Mouse (Mus musculus) embryonic facial prominence, embryonic 11.5 days (tissue): ENCODE results near the gene Ubxn11. TPM values are rescaled to one million over a fixed set of nuclear protein-coding genes. Genes with fewer than 3 reads are reported as not detected.
A peak's percentile ranks its signal among the peaks of the same experiment; 100 is the strongest.

Experiments
- ATAC-seq: fragments of 200-750 bp; cut with Nextera tagmentation; replicated peaks from 2 replicates; pipeline ENCODE4 v1.8.0; 2017; ENCODE audit warnings: low read depth; ENCODE audit not compliant: insufficient number of reproducible peaks, low FRiP score, low TSS enrichment
- DNase-seq: peaks from one replicate; pipeline ENCODE4 v3.0.0-alpha.2; 2015; ENCODE audit warnings: low spot score
- H3K27ac ChIP-seq: fragments of 300-500 bp; sonication (generic); replicated peaks from 2 replicates; pipeline ENCODE4 v1.5.1; 2014; ENCODE audit warnings: mild to moderate bottlenecking, low read depth, low read length, control low read depth
- H3K27me3 ChIP-seq: fragments of 300-500 bp; sonication (generic); 2 replicates; pipeline ENCODE4 v1.6.1; 2014; ENCODE audit warnings: mild to moderate bottlenecking, low read length, moderate library complexity, mixed read lengths; ENCODE audit not compliant: control insufficient read depth, insufficient read depth
- H3K36me3 ChIP-seq: fragments of 300-500 bp; sonication (generic); replicated peaks from 2 replicates; pipeline ENCODE4 v1.6.1; 2014; ENCODE audit warnings: low read depth, mild to moderate bottlenecking, low read length, moderate library complexity, mixed read lengths; ENCODE audit not compliant: control insufficient read depth, insufficient read depth
- H3K4me1 ChIP-seq: fragments of 300-500 bp; sonication (generic); 2 replicates; pipeline ENCODE4 v1.6.1; 2014; ENCODE audit warnings: low read length, mixed read lengths; ENCODE audit not compliant: control insufficient read depth, insufficient read depth
- H3K4me2 ChIP-seq: fragments of 300-500 bp; sonication (generic); 2 replicates; pipeline ENCODE4 v1.6.1; 2014; ENCODE audit warnings: low read depth, mild to moderate bottlenecking, control low read depth, low read length, moderate library complexity
- H3K4me3 ChIP-seq: fragments of 300-500 bp; sonication (generic); 2 replicates; pipeline ENCODE4 v1.5.1; 2014; ENCODE audit warnings: low read depth, low read length, control low read depth
- H3K9ac ChIP-seq: fragments of 300-500 bp; sonication (generic); replicated peaks from 2 replicates; pipeline ENCODE4 v1.6.1; 2014; ENCODE audit warnings: mild to moderate bottlenecking, control low read depth, low read length
- H3K9me3 ChIP-seq: fragments of 300-500 bp; sonication (generic); replicated peaks from 2 replicates; pipeline ENCODE4 v1.6.1; 2016; ENCODE audit warnings: mild to moderate bottlenecking, low read length, inconsistent platforms, mixed read lengths; ENCODE audit not compliant: control insufficient read depth
- WGBS: fragments of 180-500 bp; shearing (Covaris S2); extraction: QIAGEN DNeasy Blood & Tissue Kit; methylation state at CpG from one replicate; pipeline ENCODE4 v1.1.7; 2014; 5-methylcytosine and 5-hydroxymethylcytosine counted together
- polyA plus RNA-seq: library from polyadenylated mRNA; unstranded; fragments of >200 nt; fragmentation: Nextera tagmentation; extraction: Ambion mirVana; gene quantifications from 2 replicates; pipeline ENCODE4 v1.2.1, GENCODE M21; 2014

The Ubxn11 gene
- polyA plus RNA-seq, 1 experiment from 2014 or later = 5.7 TPM

DNA sequence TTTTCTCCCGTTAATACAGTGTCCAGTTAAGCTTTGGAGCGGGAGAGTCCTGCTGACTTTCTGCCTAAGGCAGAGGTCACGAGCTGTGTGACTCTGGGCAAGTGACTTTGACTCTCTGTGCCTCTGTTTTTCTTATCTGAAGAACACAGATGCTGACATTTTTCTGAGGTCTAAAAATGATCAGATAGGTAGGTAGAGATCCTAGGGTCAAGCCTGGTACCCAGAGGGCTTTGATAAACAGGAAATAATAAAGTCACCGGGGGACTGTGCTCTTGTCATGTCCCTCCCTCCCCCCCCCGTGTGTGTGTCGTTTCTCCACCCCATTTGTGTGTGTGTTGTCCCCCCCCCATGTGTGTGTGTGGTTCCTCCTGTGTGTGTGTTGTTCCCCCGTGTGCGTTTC, 39.8 kb upstream of the Ubxn11 start:
- ATAC-seq = no peak
- peaks cover 6% of the 10 kb centered on the region; the same call in 1 of the 2 replicates for H3K27me3 ChIP-seq
- no peak for DNase-seq
- H3K4me1 ChIP-seq = no peaks in the 10 kb centered on the region
- WGBS = 62% methylated on average over 8 of the region's 8 CpGs
- H3K9me3 ChIP-seq = no peaks in the 10 kb centered on the region
- H3K9ac ChIP-seq = no peak overlapping the region
- no peak overlapping the region for H3K27ac ChIP-seq
- no peak overlapping the region for H3K4me3 ChIP-seq
- no peaks in the 10 kb centered on the region for H3K36me3 ChIP-seq
- no peak overlapping the region for H3K4me2 ChIP-seq

GRCm38 (mm10) chr4:134065431-134066004, 36.9 kb upstream of the Ubxn11 start:
- H3K9ac ChIP-seq = no peak overlapping the region
- 19% methylated on average over 23 of the region's 23 CpGs for WGBS
- no peak for DNase-seq
- peaks cover 6% of the 10 kb centered on the region; the same call in 1 of the 2 replicates for H3K27me3 ChIP-seq
- H3K36me3 ChIP-seq = no peaks in the 10 kb centered on the region
- no peaks in the 10 kb centered on the region for H3K9me3 ChIP-seq
- H3K27ac ChIP-seq = no peak overlapping the region
- ATAC-seq = no peak
- no peaks in the 10 kb centered on the region for H3K4me1 ChIP-seq
- no peak overlapping the region for H3K4me2 ChIP-seq
- no peak overlapping the region for H3K4me3 ChIP-seq

DNA sequence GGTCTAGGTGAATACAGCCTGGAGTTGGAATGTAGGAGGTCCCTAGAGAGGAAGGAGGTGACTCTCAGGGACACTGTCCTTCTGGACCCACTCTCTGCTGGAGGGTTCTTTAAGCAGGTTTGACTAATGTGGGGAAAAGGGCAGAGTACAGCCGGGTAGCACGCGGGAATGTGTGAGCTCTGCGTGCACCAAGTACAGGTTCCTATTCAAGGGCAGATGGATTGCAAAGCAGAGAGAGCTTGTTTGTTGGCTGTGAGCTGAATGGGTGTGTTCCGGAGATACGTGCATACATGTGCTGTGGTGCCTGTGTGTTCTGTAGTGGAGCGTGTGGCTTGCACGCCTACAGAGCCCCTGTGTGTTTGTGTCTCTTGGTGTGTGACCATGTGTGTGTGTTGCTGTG, 35.0 kb upstream of the Ubxn11 start:
- H3K4me2 ChIP-seq = no peak overlapping the region
- DNase-seq = no peak
- H3K27me3 ChIP-seq = peaks cover 6% of the 10 kb centered on the region; the same call in 1 of the 2 replicates
- ATAC-seq = no peak
- H3K4me1 ChIP-seq = no peaks in the 10 kb centered on the region
- H3K9me3 ChIP-seq = no peaks in the 10 kb centered on the region
- H3K36me3 ChIP-seq = no peaks in the 10 kb centered on the region
- H3K27ac ChIP-seq = no peak overlapping the region
- no peak overlapping the region for H3K9ac ChIP-seq
- no peak overlapping the region for H3K4me3 ChIP-seq
- 96% methylated on average over 8 of the region's 8 CpGs for WGBS

DNA sequence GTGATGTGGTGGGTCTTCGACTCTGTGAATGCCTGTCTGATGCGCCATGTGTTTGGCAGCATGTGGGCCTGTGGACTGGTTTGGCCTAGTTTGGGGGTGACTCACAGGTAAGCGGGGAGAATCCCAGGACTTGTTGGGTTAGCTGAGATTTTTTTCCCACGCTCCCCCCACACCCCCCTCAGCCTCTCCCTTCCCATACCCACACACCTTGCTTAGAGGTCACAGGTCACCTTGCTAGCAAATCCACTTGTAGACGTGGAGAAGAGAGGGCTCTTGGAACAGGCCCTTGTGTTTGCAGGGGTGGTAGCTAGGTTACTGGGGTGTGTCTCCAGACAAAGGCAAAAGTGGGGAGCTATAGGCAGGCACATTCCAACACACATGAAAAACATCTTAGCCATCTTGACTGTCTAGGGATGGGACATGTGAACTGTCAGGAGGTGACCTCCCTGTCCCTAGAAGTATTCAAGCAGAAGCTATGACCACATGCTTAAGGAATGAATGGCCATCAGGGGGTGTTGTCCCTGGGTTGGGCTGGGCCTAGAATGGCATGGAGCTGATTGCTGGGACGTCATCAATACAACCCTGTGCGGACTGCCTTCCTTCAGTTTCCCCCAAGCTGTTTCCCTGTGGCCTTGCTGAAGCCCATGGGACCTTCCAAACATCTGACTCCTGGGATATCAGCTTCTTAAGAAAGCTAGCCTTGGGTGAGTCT, 34.4 kb upstream of the Ubxn11 start:
- no peak overlapping the region for H3K4me3 ChIP-seq
- ATAC-seq (no peak), DNase-seq (no peak)
- H3K27ac ChIP-seq = no peak overlapping the region
- 81% methylated on average over 7 of the region's 7 CpGs for WGBS
- no peak overlapping the region for H3K9ac ChIP-seq
- no peak overlapping the region for H3K4me2 ChIP-seq
- no peaks in the 10 kb centered on the region for H3K4me1 ChIP-seq
- no peaks in the 10 kb centered on the region for H3K36me3 ChIP-seq
- no peaks in the 10 kb centered on the region for H3K9me3 ChIP-seq
- H3K27me3 ChIP-seq = peaks cover 6% of the 10 kb centered on the region; the same call in 1 of the 2 replicates

- Histone ChIP-seq H3K4me1 (no peaks in the 10 kb centered on the region), H3K27me3 (peaks cover 6% of the 10 kb centered on the region; the same call in 1 of the 2 replicates), H3K36me3 (no peaks in the 10 kb centered on the region), H3K9me3 (no peaks in the 10 kb centered on the region), H3K4me3 (no peak overlapping the region), H3K9ac (no peak overlapping the region), H3K4me2 (no peak overlapping the region), H3K27ac (no peak overlapping the region)
- no peak for ATAC-seq
- no peak for DNase-seq
- WGBS = 87% methylated on average over 4 of the region's 4 CpGs
Measured at GRCm38 (mm10) chr4:134068793-134069580, 33.4 kb upstream of the Ubxn11 start.

DNA sequence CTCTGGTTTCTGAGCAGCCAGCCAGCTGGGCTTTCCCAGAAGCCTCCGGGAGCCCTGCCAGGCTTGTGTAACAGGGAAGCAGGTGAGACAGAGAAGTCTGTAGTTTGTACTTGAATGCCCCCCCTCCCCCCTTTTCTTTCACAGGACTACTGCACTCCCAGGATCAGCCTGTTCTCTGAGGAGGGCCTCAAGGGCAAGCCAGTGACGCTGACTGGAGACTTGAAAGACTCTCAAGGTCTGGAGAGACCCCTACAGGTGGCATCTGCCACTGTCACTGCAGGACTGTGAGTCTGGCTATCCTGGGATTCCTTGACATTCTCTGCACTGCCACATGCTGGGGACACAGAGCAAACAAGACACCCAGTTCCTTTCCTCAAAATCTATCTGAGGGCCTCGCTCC, 23.7 kb upstream of the Ubxn11 start:
- no peaks in the 10 kb centered on the region for H3K4me1 ChIP-seq
- 0 out of 2 replicates have a peak, but pooled peaks have one; percentile 21 for ATAC-seq
- 16% methylated on average over 3 of the region's 3 CpGs for WGBS
- no peak overlapping the region for H3K9ac ChIP-seq
- no peak overlapping the region for H3K4me3 ChIP-seq
- no peaks in the 10 kb centered on the region for H3K9me3 ChIP-seq
- DNase-seq = peak; percentile 83
- no peaks in the 10 kb centered on the region for H3K36me3 ChIP-seq
- peaks cover 2% of the 10 kb centered on the region; the same call in 1 of the 2 replicates for H3K27me3 ChIP-seq
- H3K27ac ChIP-seq = no peak overlapping the region
- H3K4me2 ChIP-seq = no peak overlapping the region

- peaks cover 2% of the 10 kb centered on the region; the same call in 1 of the 2 replicates for H3K27me3 ChIP-seq
- no peaks in the 10 kb centered on the region for H3K36me3 ChIP-seq
- H3K9ac ChIP-seq = no peak overlapping the region
- WGBS = 86% methylated on average over 4 of the region's 4 CpGs
- H3K4me1 ChIP-seq = no peaks in the 10 kb centered on the region
- H3K4me2 ChIP-seq = no peak overlapping the region
- no peak overlapping the region for H3K4me3 ChIP-seq
- no peaks in the 10 kb centered on the region for H3K9me3 ChIP-seq
- H3K27ac ChIP-seq = no peak overlapping the region
- DNase-seq (no peak), ATAC-seq (no peak)
Measured at GRCm38 (mm10) chr4:134080674-134081073, 21.7 kb upstream of the Ubxn11 start.
